Mouse (Mus musculus) midbrain, embryonic 10.5 days (tissue): Measurements from ENCODE around the gene Col4a2. TPM values are rescaled to one million over a fixed set of nuclear protein-coding genes. Genes with fewer than 3 reads are reported as not detected.

ENCODE experiments used
- DNase-seq: peaks from one replicate; pipeline ENCODE4 v3.0.0-alpha.2; 2017; ENCODE audit warnings: low spot score
- H3K27ac ChIP-seq: fragments of 300-500 bp; sonication (generic); replicated peaks from 2 replicates; pipeline ENCODE4 v1.5.1; 2016; ENCODE audit warnings: mild to moderate bottlenecking
- H3K27me3 ChIP-seq: fragments of 300-500 bp; sonication (generic); 2 replicates; pipeline ENCODE4 v1.6.1; 2016; ENCODE audit warnings: low read depth, mild to moderate bottlenecking; ENCODE audit not compliant: poor library complexity, severe bottlenecking
- H3K36me3 ChIP-seq: fragments of 300-500 bp; sonication (generic); 2 replicates; pipeline ENCODE4 v1.6.1; 2016; ENCODE audit warnings: mild to moderate bottlenecking, moderate library complexity
- H3K4me1 ChIP-seq: fragments of 300-500 bp; sonication (generic); 2 replicates; pipeline ENCODE4 v1.6.1; 2016
- H3K4me3 ChIP-seq: fragments of 300-500 bp; sonication (generic); 2 replicates; pipeline ENCODE4 v1.5.1; 2016; ENCODE audit warnings: mild to moderate bottlenecking, moderate library complexity
- H3K9me3 ChIP-seq: fragments of 300-500 bp; sonication (generic); replicated peaks from 2 replicates; pipeline ENCODE4 v1.6.1; 2016; ENCODE audit warnings: mild to moderate bottlenecking
- WGBS: fragments of 180-500 bp; shearing (Covaris S2); methylation state at CpG from one replicate; pipeline ENCODE4 v1.1.7; 2016; 5-methylcytosine and 5-hydroxymethylcytosine counted together
- polyA plus RNA-seq: library from polyadenylated mRNA; unstranded; fragments of >200 nt; fragmentation: Nextera tagmentation; extraction: Ambion mirVana; gene quantifications from 2 replicates; pipeline ENCODE4 v1.2.1, GENCODE M21; 2016

Col4a2 gene
- polyA plus RNA-seq, 1 experiment from 2014 or later = 43.7 TPM

- Histone ChIP-seq H3K4me3 (no peak overlapping the region), H3K27ac (no peak overlapping the region), H3K9me3 (no peaks in the 10 kb centered on the region), H3K4me1 (peaks cover 19% of the 10 kb centered on the region; the same call in 1 of the 2 replicates), H3K27me3 (peaks cover 6% of the 10 kb centered on the region; the same call in 1 of the 2 replicates), H3K36me3 (no peaks in the 10 kb centered on the region)
- no peak for DNase-seq
- WGBS = 79% methylated on average over 12 of the region's 12 CpGs
Measured at GRCm38 (mm10) chr8:11298531-11299316, 13.9 kb upstream of the Col4a2 start.

GRCm38 (mm10) chr8:11299317-11299602 lies 13.3 kb upstream of the Col4a2 start:
- 82% methylated on average over 3 of the region's 3 CpGs for WGBS
- no peak for DNase-seq
- Histone ChIP-seq H3K36me3 (no peaks in the 10 kb centered on the region), H3K4me3 (no peak overlapping the region), H3K27me3 (peaks cover 7% of the 10 kb centered on the region), H3K9me3 (no peaks in the 10 kb centered on the region), H3K4me1 (peaks cover 19% of the 10 kb centered on the region; the same call in 1 of the 2 replicates), H3K27ac (no peak overlapping the region)

DNA sequence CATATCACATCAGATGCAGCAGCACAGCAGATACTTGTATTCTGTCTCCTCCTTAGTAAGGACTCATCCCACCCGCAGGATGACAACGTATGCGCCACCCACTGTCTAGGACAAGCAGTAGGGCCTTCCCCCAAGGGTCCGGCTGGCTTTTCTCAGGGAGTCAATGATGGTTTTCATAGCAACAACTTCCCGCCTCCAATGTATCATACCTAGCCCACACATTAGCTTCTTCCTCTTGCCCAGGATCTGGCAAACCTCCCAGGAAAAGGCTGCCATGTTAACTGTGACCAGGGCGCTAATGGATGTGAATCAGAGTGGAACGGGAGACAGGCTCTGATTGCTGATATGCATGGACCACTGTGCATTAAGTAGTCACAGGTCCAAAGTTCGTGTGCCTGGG lies 12.2 kb upstream of the Col4a2 start:
- Histone ChIP-seq H3K36me3 (no peaks in the 10 kb centered on the region), H3K4me1 (peaks cover 19% of the 10 kb centered on the region; the same call in 1 of the 2 replicates), H3K27ac (no peak overlapping the region), H3K9me3 (no peaks in the 10 kb centered on the region), H3K4me3 (no peak overlapping the region), H3K27me3 (peaks cover 18% of the 10 kb centered on the region)
- DNase-seq = no peak
- WGBS = 87% methylated on average over 8 of the region's 8 CpGs

GRCm38 (mm10) chr8:11304027-11304601 lies 8.5 kb upstream of the Col4a2 start:
- H3K4me1 ChIP-seq = peaks cover 31% of the 10 kb centered on the region
- H3K36me3 ChIP-seq = no peaks in the 10 kb centered on the region
- no peaks in the 10 kb centered on the region for H3K9me3 ChIP-seq
- WGBS = 90% methylated on average over 6 of the region's 6 CpGs
- peaks cover 48% of the 10 kb centered on the region for H3K27me3 ChIP-seq
- no peak overlapping the region for H3K4me3 ChIP-seq
- H3K27ac ChIP-seq = no peak overlapping the region
- DNase-seq = no peak

- 86% methylated on average over 1 of the region's 1 CpGs for WGBS
- H3K4me3 ChIP-seq = no peak overlapping the region
- H3K4me1 ChIP-seq = peaks cover 32% of the 10 kb centered on the region
- peaks cover 63% of the 10 kb centered on the region for H3K27me3 ChIP-seq
- H3K36me3 ChIP-seq = no peaks in the 10 kb centered on the region
- H3K27ac ChIP-seq = no peak overlapping the region
- no peak for DNase-seq
- no peaks in the 10 kb centered on the region for H3K9me3 ChIP-seq
Measured at GRCm38 (mm10) chr8:11305539-11305938, 7.1 kb upstream of the Col4a2 start.

DNA sequence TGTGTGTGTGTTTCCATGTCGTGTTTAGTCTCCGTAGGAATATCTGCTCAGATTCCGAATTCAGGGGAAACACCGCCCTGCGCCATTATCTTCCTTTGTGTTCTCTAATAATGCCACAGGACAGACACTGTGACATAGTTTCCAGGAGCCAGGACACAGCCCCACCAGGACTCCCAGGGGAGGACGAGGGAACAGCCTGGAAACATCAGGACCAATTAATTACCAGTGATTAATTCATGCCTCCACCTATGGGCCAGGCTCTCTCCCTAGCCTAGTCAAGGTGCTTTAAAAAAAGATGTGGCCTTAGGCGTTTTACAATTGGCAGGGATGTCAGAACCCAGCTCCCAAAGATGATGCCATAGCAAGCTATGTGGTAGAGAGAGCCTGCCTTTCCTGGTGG lies 5.2 kb upstream of the Col4a2 start:
- Histone ChIP-seq H3K36me3 (no peaks in the 10 kb centered on the region), H3K9me3 (no peaks in the 10 kb centered on the region), H3K27ac (no peak overlapping the region), H3K27me3 (peaks cover 82% of the 10 kb centered on the region), H3K4me3 (no peak overlapping the region), H3K4me1 (peaks cover 43% of the 10 kb centered on the region)
- DNase-seq = no peak
- WGBS = 86% methylated on average over 7 of the region's 7 CpGs

DNA sequence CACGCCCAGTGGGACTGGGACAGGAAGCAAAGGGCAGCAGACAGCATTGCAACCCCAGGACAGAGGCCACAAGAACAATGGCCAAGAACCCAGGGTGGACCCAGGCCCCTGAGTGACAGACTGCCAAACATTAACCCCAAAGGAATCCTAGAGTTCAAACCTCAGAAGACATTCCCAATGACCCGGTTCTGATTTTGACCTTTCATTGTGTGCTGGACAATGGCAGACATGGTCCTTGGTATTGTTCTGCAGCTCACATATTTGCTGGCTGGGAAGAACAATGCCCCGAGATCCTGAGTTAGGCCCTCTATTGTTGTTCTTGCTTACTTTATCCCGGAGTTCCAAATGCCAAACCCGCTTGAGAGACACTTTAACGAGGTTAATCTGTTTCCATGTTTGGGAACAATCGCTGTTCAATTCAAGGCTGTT lies 4.0 kb upstream of the Col4a2 start:
- Histone ChIP-seq H3K9me3 (no peaks in the 10 kb centered on the region), H3K4me1 (peaks cover 55% of the 10 kb centered on the region), H3K36me3 (no peaks in the 10 kb centered on the region), H3K27ac (no peak overlapping the region), H3K4me3 (peak overlapping the region; percentile 16; the same call in 1 of the 2 replicates), H3K27me3 (peaks cover 93% of the 10 kb centered on the region)
- 18% methylated on average over 7 of the region's 7 CpGs for WGBS
- peak; percentile 56 for DNase-seq

DNA sequence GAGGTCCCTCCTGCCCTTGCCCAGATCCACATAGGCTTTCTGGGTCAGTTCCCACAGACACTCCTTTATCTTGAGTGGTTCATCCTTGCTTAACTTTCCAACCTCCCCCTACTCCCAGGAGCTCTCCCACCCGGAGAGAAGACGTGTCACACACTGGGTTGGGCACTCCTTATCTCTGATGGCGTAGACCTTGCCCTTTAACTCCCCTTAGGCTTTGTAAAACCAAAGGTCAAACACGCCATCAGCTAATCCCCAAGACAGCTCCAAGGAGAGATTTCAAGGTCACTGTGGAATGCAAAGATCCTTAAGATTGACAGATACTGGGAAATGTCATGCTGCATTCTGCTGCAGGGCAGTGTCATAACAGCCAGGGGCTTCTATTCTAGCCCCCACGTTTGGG lies 3.4 kb upstream of the Col4a2 start:
- H3K36me3 ChIP-seq = no peaks in the 10 kb centered on the region
- H3K27ac ChIP-seq = no peak overlapping the region
- peaks cover 99% of the 10 kb centered on the region for H3K27me3 ChIP-seq
- H3K4me1 ChIP-seq = peaks cover 61% of the 10 kb centered on the region
- no peak overlapping the region for H3K4me3 ChIP-seq
- 20% methylated on average over 5 of the region's 5 CpGs for whole genome bisulfite sequencing
- no peak for DNase-seq
- H3K9me3 ChIP-seq = no peaks in the 10 kb centered on the region

GRCm38 (mm10) chr8:11310049-11310448 lies 2.6 kb upstream of the Col4a2 start:
- H3K4me3 ChIP-seq = 0 out of 2 replicates have a peak overlapping the region, but pooled peaks have one; percentile 2
- H3K27ac ChIP-seq = no peak overlapping the region
- no peak for DNase-seq
- H3K36me3 ChIP-seq = no peaks in the 10 kb centered on the region
- H3K9me3 ChIP-seq = no peaks in the 10 kb centered on the region
- H3K27me3 ChIP-seq = peaks cover 99% of the 10 kb centered on the region
- 67% methylated on average over 2 of the region's 2 CpGs for WGBS
- H3K4me1 ChIP-seq = peaks cover 64% of the 10 kb centered on the region

- H3K4me1 ChIP-seq = peaks cover 75% of the 10 kb centered on the region
- H3K27me3 ChIP-seq = peaks cover 100% of the 10 kb centered on the region
- WGBS = under 1% methylated on average over 34 of the region's 34 CpGs
- peak overlapping the region; percentile 88 for H3K27ac ChIP-seq
- no peaks in the 10 kb centered on the region for H3K36me3 ChIP-seq
- peak overlapping the region; percentile 74 for H3K4me3 ChIP-seq
- no peaks in the 10 kb centered on the region for H3K9me3 ChIP-seq
- DNase-seq = peak; percentile 58
Measured at GRCm38 (mm10) chr8:11311681-11312348, 790 bp upstream of the Col4a2 start.

GRCm38 (mm10) chr8:11313176-11314111 lies 839 bp downstream of the Col4a2 start:
- Histone ChIP-seq H3K4me3 (peak overlapping the region; percentile 74), H3K27me3 (peaks cover 97% of the 10 kb centered on the region), H3K36me3 (no peaks in the 10 kb centered on the region), H3K4me1 (peaks cover 74% of the 10 kb centered on the region), H3K9me3 (no peaks in the 10 kb centered on the region), H3K27ac (peak overlapping the region; percentile 88)
- WGBS = under 1% methylated on average over 45 of the region's 45 CpGs
- DNase-seq = peak; percentile 42

DNA sequence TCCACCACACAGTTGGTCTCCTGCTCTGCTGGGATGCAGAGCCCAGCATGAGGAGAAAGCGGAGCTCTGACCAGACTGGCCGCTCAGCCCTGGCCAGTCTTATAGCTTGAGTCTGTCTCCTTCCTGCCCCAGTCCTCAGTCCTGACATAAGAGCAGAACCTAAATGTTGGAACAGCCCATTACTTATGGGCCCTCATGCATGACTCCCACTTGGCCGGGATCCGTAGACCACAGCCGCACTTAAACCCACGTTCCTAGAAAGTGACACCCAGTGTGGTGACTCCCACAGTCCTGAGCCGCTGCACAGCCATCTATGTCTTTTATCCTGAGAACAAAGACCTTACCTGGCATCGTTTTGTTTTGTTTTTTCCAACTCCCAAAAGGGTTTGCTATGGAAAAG lies 2.0 kb downstream of the Col4a2 start:
- H3K36me3 ChIP-seq = no peaks in the 10 kb centered on the region
- H3K27ac ChIP-seq = no peak overlapping the region
- peaks cover 65% of the 10 kb centered on the region for H3K4me1 ChIP-seq
- DNase-seq = no peak
- H3K4me3 ChIP-seq = 0 out of 2 replicates have a peak overlapping the region, but pooled peaks have one; percentile 74
- H3K9me3 ChIP-seq = no peaks in the 10 kb centered on the region
- WGBS = 71% methylated on average over 8 of the region's 8 CpGs
- H3K27me3 ChIP-seq = peaks cover 90% of the 10 kb centered on the region
